Mouse (Mus musculus) spleen, adult 2 months (tissue): Measurements from ENCODE around the gene Pappa. TPM values are rescaled to one million over a fixed set of nuclear protein-coding genes. Genes with fewer than 3 reads are reported as not detected.

Source experiments
- DNase-seq, 2 experiments: peaks; one replicate each; pipeline versions ENCODE4 v3.0.0 to v3.0.0-alpha.2; 2012 to 2021; ENCODE audit warnings: low spot score in 2 of 2, low read depth in 1 of 2
- H3K27ac ChIP-seq: fragments of 200-500 bp; 2 replicates; pipeline ENCODE4 v1.5.1; 2012; ENCODE audit warnings: low read length, inconsistent platforms; ENCODE audit not compliant: insufficient read depth
- H3K27me3 ChIP-seq: fragments of 200-500 bp; 2 replicates; pipeline ENCODE4 v1.6.1; 2012; ENCODE audit warnings: mild to moderate bottlenecking, moderate library complexity, low read length, inconsistent platforms; ENCODE audit not compliant: control insufficient read depth, insufficient read depth
- H3K36me3 ChIP-seq: fragments of 200-500 bp; 2 replicates; pipeline ENCODE4 v1.6.1; 2012; ENCODE audit warnings: mild to moderate bottlenecking, low read length, inconsistent platforms; ENCODE audit not compliant: control insufficient read depth, insufficient read depth
- H3K4me1 ChIP-seq: fragments of 200-500 bp; 2 replicates; pipeline ENCODE4 v1.6.1; 2011; ENCODE audit warnings: inconsistent platforms; ENCODE audit not compliant: control insufficient read depth, insufficient read depth, insufficient read length
- H3K4me3 ChIP-seq: fragments of 200-500 bp; 2 replicates; pipeline ENCODE4 v1.5.1; 2011; ENCODE audit warnings: mild to moderate bottlenecking, inconsistent platforms; ENCODE audit not compliant: insufficient read depth, insufficient read length; ENCODE audit errors: extremely low read depth
- CTCF ChIP-seq: fragments of 200-500 bp; IDR thresholded peaks from 2 replicates; pipeline ENCODE4 v1.5.1; 2011; ENCODE audit warnings: mild to moderate bottlenecking, inconsistent platforms; ENCODE audit not compliant: insufficient read depth, insufficient read length, insufficient replicate concordance; ENCODE audit errors: extremely low read depth
- POLR2A ChIP-seq: fragments of 200-500 bp; IDR thresholded peaks from 2 replicates; pipeline ENCODE4 v1.6.1; 2011; ENCODE audit warnings: low read depth, low read length, inconsistent platforms
- WGBS: fragments of 180-500 bp; shearing (Covaris S2); methylation state at CpG from one replicate; pipeline ENCODE4 v1.1.7; 2018; 5-methylcytosine and 5-hydroxymethylcytosine counted together
- polyA plus RNA-seq: library from polyadenylated mRNA; depleted of rRNA; stranded (reverse); fragments of >200 nt; gene quantifications from 2 replicates; pipeline ENCODE4 v1.2.3, GENCODE M21; 2012

The Pappa gene
- polyA plus RNA-seq, 1 experiment = 0.22 TPM

- TF ChIP-seq CTCF (no peak), POLR2A (no peak)
- peaks cover 3% of the 10 kb centered on the region for H3K27me3 ChIP-seq
- H3K4me3 ChIP-seq = 0 out of 2 replicates have a peak overlapping the region, but pooled peaks have one; percentile 14
- H3K27ac ChIP-seq = no peak overlapping the region
- H3K36me3 ChIP-seq = no peaks in the 10 kb centered on the region
- H3K4me1 ChIP-seq = no peaks in the 10 kb centered on the region
- WGBS = 6% methylated on average over 64 of the region's 80 CpGs
- DNase-seq = no peak
These were observed 586 bp downstream of the Pappa start for GRCm38 (mm10) chr4:65124369-65125151.

DNA sequence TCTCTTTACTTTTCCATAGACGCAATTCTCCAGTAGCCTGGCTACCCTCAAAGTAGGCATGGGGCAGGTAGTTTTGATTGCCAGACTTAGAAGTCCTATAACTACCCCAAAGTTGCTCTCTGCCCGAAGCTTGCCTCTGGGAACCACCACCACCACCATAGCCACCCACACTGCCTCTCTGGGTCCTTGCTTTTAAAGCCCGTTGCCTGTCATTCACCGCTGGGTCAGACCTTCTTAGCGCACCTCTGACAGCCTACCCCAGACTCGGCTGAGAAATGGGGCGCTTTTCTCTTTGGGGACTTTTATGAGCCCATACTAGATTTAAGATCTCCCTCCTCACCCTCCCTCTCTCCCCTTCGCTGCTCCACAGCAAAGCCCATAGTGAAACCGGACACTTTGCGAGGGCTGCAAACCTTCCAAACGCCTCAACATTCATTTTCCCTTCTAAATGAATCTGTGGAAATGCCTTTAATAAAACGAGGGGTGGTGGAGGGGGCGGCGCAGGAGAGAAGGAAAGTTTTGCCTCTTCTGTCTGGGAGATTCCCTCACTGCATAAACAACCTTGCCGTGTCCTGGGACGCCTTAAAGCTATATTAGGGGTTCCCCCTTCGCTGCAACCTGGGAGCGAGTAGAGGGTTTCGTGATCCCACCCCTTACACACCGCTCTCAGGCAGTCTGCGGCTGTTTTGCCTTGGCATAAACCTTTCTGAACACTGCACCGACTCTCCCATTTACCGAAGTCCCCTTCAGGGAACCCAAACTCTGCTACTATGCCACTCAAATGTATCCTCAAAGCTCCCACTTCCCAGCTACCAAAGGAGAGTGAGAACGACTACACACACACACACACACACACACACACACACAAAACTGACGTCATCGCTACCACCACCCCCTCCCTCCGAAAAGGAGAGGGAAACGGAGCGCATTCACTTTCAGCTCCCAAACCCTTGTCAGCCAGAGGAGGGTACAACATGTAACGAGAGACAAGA lies 1.7 kb downstream of the Pappa start:
- Histone ChIP-seq H3K27ac (no peak overlapping the region), H3K4me3 (peak overlapping the region; percentile 30), H3K4me1 (no peaks in the 10 kb centered on the region), H3K36me3 (no peaks in the 10 kb centered on the region), H3K27me3 (peaks cover 3% of the 10 kb centered on the region)
- DNase-seq = no peak
- no peak for TF ChIP-seq CTCF
- no peak for TF ChIP-seq POLR2A
- WGBS = 4% methylated on average over 30 of the region's 30 CpGs

DNA sequence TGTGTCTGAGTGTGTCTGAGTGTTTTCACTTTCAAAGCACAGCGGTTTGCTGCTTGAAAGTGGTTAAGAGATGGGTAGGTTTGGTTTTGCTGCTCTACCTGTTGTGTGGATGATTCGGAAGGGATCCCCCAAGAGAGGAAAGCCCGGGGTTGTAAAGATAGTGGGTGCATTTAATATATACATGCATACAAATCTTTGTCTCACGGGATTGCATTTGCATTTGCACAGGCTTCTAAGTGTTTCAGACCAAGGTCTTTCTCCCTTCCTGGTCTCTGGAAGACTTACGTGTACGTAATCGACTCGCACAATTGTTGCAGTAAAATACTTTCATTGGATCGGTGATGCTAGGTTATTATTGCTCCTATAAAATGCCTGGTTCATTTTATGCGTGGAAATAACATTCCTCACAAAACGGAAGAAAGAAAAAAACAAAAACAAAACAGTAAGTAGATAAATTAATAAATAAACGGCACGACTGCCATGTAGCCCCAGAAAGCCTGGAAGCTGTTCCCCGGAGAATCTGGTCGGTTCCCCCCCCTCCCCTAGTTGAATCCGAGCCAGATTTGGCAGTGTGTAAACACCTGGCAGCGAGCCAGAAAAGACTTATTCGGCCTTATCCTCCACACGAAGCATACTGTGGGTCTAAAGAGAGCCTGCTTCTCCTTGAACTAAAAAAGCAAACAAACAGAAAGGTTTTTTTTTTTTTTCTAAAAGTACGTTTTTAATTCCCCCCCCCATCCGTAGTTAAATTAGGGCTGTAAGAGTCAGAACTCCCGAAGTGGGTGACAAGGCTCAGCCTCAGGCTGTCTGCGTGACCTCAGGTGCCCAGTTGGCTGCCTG lies 2.7 kb downstream of the Pappa start:
- no peak overlapping the region for H3K27ac ChIP-seq
- H3K27me3 ChIP-seq = peaks cover 3% of the 10 kb centered on the region
- 13% methylated on average over 23 of the region's 23 CpGs for WGBS
- no peak overlapping the region for H3K4me3 ChIP-seq
- no peaks in the 10 kb centered on the region for H3K36me3 ChIP-seq
- H3K4me1 ChIP-seq = no peaks in the 10 kb centered on the region
- no peak for DNase-seq
- TF ChIP-seq CTCF = no peak
- no peak for TF ChIP-seq POLR2A

- H3K27me3 ChIP-seq = peaks cover 3% of the 10 kb centered on the region
- no peaks in the 10 kb centered on the region for H3K36me3 ChIP-seq
- no peak overlapping the region for H3K4me3 ChIP-seq
- no peaks in the 10 kb centered on the region for H3K4me1 ChIP-seq
- TF ChIP-seq CTCF (no peak), POLR2A (no peak)
- DNase-seq = no peak
- WGBS = 72% methylated on average over 6 of the region's 6 CpGs
- H3K27ac ChIP-seq = no peak overlapping the region
These were observed 3.3 kb downstream of the Pappa start for GRCm38 (mm10) chr4:65127291-65127590.

DNA sequence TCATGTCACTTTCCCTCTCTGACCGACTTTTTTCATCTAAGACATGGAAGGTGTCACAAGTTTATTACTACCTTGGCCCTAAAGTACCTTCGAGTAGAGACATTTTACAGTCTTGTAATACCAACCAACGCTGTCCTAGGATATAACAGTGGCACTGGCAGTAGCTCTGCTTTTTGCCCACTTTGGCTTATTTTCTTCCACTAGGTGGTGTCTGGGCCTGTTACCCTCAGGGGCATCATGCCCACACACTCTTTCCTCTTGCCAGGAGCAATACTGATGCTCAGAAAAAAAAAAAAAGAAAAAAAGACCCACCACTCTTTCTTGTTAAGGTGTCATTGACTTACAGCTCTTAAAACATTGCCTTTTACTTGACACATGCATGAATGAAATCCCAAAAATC lies 8.7 kb downstream of the Pappa start:
- no peaks in the 10 kb centered on the region for H3K4me1 ChIP-seq
- no peaks in the 10 kb centered on the region for H3K36me3 ChIP-seq
- TF ChIP-seq POLR2A = no peak
- TF ChIP-seq CTCF = no peak
- DNase-seq = no peak
- no peaks in the 10 kb centered on the region for H3K27me3 ChIP-seq
- 73% methylated on average over 3 of the region's 3 CpGs for WGBS
- no peak overlapping the region for H3K27ac ChIP-seq
- H3K4me3 ChIP-seq = no peak overlapping the region

DNA sequence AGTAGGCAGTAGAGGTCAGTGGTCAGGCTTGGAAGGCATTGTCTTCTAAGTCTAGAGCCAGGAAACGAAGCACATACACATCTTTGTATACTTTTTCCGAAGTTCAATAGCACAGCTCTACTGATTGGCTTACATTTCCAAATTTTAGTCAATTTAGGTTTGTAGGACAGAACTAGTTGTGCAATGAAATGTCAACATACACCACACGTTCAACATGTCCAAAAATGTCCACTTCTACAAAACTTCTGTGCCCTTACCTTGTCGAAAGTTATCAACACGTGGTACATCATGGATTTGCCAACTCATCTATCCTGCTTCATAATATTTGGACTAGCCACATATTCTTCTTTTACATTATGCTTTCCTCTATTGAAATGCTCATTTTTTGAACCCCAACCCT lies 10.4 kb downstream of the Pappa start:
- TF ChIP-seq POLR2A (no peak), CTCF (no peak)
- no peak overlapping the region for H3K27ac ChIP-seq
- no peak overlapping the region for H3K4me3 ChIP-seq
- 71% methylated on average over 5 of the region's 5 CpGs for WGBS
- no peak for DNase-seq
- H3K36me3 ChIP-seq = no peaks in the 10 kb centered on the region
- H3K4me1 ChIP-seq = no peaks in the 10 kb centered on the region
- H3K27me3 ChIP-seq = no peaks in the 10 kb centered on the region
